8 mouse cellular contexts compared by ENCODE assay signal in the genomic region with DNA sequence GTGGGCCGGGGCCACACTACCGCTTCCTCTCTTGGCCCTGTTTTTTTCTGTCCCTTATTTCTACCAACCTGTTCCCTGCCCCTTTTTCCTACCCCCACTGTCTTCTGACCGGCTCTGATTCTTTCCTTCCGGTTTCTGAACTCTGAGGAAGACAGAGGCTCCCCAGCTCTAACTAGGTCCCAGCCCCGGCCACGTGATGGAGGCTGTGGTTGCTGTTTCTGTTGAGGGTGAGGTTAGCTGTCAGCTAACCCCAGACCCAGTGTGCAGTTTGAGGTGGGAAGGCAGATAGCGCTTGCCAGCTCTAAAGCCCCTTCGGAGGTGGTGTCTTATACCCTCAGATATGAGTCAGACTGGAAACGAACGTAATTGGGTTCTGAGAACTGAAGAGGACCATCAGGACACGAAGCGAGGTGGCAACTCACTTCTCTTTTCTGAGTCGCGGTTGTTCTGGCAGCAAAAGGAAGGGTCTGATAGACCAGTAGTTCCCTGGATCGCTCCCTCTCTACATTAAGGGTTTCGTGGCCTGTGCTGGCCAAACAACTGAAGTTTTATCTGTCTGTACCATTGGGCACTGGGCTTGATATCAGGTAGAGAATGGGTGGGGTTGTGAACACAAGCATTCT. TPM values are rescaled to one million over a fixed set of nuclear protein-coding genes. Genes with fewer than 3 reads are reported as not detected.
DNase-seq lines count a peak whose midpoint lies in the region; TF ChIP-seq lines count a peak whose summit lies in the region.

No protein-coding gene starts in this region.

- TF ChIP-seq CTCF in cerebellum, adult 2 months (IDR thresholded peaks at IDR 0.05; ENCODE audit: borderline replicate concordance, insufficient read depth, low read depth, low read length), result no peak
- no peak for TF ChIP-seq CTCF in bone marrow macrophage, adult 2 months (IDR thresholded peaks at IDR 0.05; ENCODE audit: low read depth, low read length)

- H3K27ac ChIP-seq in cerebellum, adult 2 months (ENCODE audit: insufficient read depth, low read length), result no peak overlapping the region; the same call in 1 of the 2 replicates
- peak overlapping the region; percentile 98 for H3K27ac ChIP-seq in bone marrow macrophage, adult 2 months (ENCODE audit: insufficient read depth, low read depth, low read length)

- no peaks in the 10 kb centered on the region for H3K4me1 ChIP-seq in cerebellum, adult 2 months (ENCODE audit: control insufficient read depth, insufficient read depth, low read length)
- peaks cover 15% of the 10 kb centered on the region for H3K4me1 ChIP-seq in bone marrow macrophage, adult 2 months (ENCODE audit: control insufficient read depth, insufficient read depth, low read length)

- DNase-seq in cerebellum, adult 2 months, result peak in 1 of 2 experiments; percentile 41
- DNase-seq in cerebellum, adult 9-11 months, result no peak
- peak; percentile 46 for DNase-seq in heart, adult 8-10 months (ENCODE audit: low spot score)
- peak; percentile 40 for DNase-seq in layer of hippocampus, adult 9-11 months
- DNase-seq in lung, postnatal 36 days, result peak; percentile 69
- peak; percentile 69 to 71 for DNase-seq in spleen, adult 18-20 months
- DNase-seq in cerebellum, adult 8-10 months, result no peak

- H3K27me3 ChIP-seq in cerebellum, adult 2 months (ENCODE audit: control insufficient read depth, insufficient read depth, low read length), result no peaks in the 10 kb centered on the region

- H3K4me3 ChIP-seq in cerebellum, adult 2 months (replicated peaks; ENCODE audit: insufficient read depth, low read depth, low read length), result peak overlapping the region; percentile 64
- peak overlapping the region; percentile 83 for H3K4me3 ChIP-seq in bone marrow macrophage, adult 2 months (ENCODE audit: insufficient read depth, low read length)

- WGBS in cerebellum, adult 2 months, result 31% methylated on average over 16 of the region's 16 CpGs

- TF ChIP-seq POLR2A in cerebellum, adult 2 months (IDR thresholded peaks at IDR 0.05; ENCODE audit: borderline replicate concordance, insufficient read depth, low read length), result no peak
- 0 out of 2 replicates have a peak, but pooled peaks have one; percentile 61 for TF ChIP-seq POLR2A in bone marrow macrophage, adult 2 months (IDR thresholded peaks at IDR 0.05; ENCODE audit: borderline replicate concordance, low read depth, low read length)

RNA-seq across cellular contexts. Expression of a gene that starts 2.4 kb away (rescaled TPM):
- polyA plus RNA-seq in cerebellum, adult 2 months (2012; rRNA removed), result 22.0 and 23.7 TPM in 2 replicates
- 107 and 114 TPM in 2 replicates for polyA plus RNA-seq in bone marrow macrophage, adult 2 months (2012; ENCODE audit: insufficient read depth, insufficient read length, missing spikeins)
- total RNA-seq in heart, adult 8-10 months (2022), result 1 to 10 TPM; 1.6 to 4.1 (median 1.8) TPM

RNA-seq across cellular contexts. Expression of a gene that starts 25.7 kb away (rescaled TPM):
- 3,782 and 4,320 TPM in 2 replicates for polyA plus RNA-seq in cerebellum, adult 2 months (2012; rRNA removed)
- 902 and 1,063 TPM in 2 replicates for polyA plus RNA-seq in bone marrow macrophage, adult 2 months (2012; ENCODE audit: insufficient read depth, insufficient read length, missing spikeins)
- total RNA-seq in heart, adult 8-10 months (2022), result 100 to 1,000 TPM; 692 to 761 (median 719) TPM

RNA-seq across cellular contexts. Expression of a gene that starts 37.6 kb away (rescaled TPM):
- 46.7 and 52.4 TPM in 2 replicates for polyA plus RNA-seq in cerebellum, adult 2 months (2012; rRNA removed)
- 6.2 and 8.5 TPM in 2 replicates for polyA plus RNA-seq in bone marrow macrophage, adult 2 months (2012; ENCODE audit: insufficient read depth, insufficient read length, missing spikeins)
- total RNA-seq in heart, adult 8-10 months (2022), result 10 to 100 TPM; 21.2 to 27.5 (median 24.5) TPM

Comparison
In these comparisons a context has a peak if more than half of its experiments do, and no peak if none do; other contexts are left out.
1. DNase-seq: peak in heart, adult 8-10 months (single experiment), layer of hippocampus, adult 9-11 months (single experiment), lung, postnatal 36 days (single experiment) and spleen, adult 18-20 months (2 of 2); none in cerebellum, adult 9-11 months (single experiment) and cerebellum, adult 8-10 months (single experiment).